In genomic region chr3:119950070-119950469, GRCm38 (mm10) we compare ENCODE assay signal across 15 mouse cellular contexts.
DNase-seq lines count a peak whose midpoint lies in the region; ATAC-seq lines count a peak whose summit lies in the region.
"Had no signal": no experiment of that assay in that cellular context is flagged by ENCODE, and none has a peak within 500 bp of the region (broad histone marks: within the 10 kb centered on the region; RNA-seq: fewer than 3 reads in every experiment).

No protein-coding gene starts in this region.

- no peak for ATAC-seq in forebrain, embryonic 15.5 days (replicated peaks)
- ATAC-seq: intestine, embryonic 16.5 days; liver, postnatal 0 days had no signal

- H3K4me3 ChIP-seq in forebrain, embryonic 15.5 days: no peak overlapping the region

- H3K9ac ChIP-seq in forebrain, embryonic 15.5 days (replicated peaks): no peak overlapping the region
- H3K9ac ChIP-seq: liver, postnatal 0 days had no signal

- peak overlapping the region; percentile 65 for H3K27ac ChIP-seq in forebrain, embryonic 15.5 days (replicated peaks)
- H3K27ac ChIP-seq: limb, embryonic 13.5 days had no signal

- H3K9me3 ChIP-seq in forebrain, embryonic 15.5 days: no peaks in the 10 kb centered on the region
- H3K9me3 ChIP-seq: limb, embryonic 13.5 days had no signal

- no peak overlapping the region for H3K4me2 ChIP-seq in forebrain, embryonic 15.5 days (replicated peaks)

- peaks cover 37% of the 10 kb centered on the region for H3K4me1 ChIP-seq in forebrain, embryonic 15.5 days

- no peaks in the 10 kb centered on the region for H3K27me3 ChIP-seq in forebrain, embryonic 15.5 days
- H3K27me3 ChIP-seq: limb, embryonic 13.5 days had no signal

- WGBS in forebrain, embryonic 15.5 days: 52% methylated on average over 2 of the region's 2 CpGs

- peak; percentile 31 to 64 for DNase-seq in frontal cortex, postnatal 36 days (ENCODE audit: low spot score in 2 of 2)
- no peak for DNase-seq in frontal cortex, postnatal 14 days (ENCODE audit: low spot score in 2 of 2)
- peak; percentile 36 for DNase-seq in layer of hippocampus, adult 9-11 months
- DNase-seq in layer of hippocampus, adult 11-12 months (ENCODE audit: low spot score): no peak
- peak; percentile 80 for DNase-seq in brain, adult 2 months (ENCODE audit: low read depth, low spot score)
- no peak for DNase-seq in testis, postnatal 14 days (ENCODE audit: low spot score)
- no peak for DNase-seq in adrenal gland, postnatal 14 days
- DNase-seq: adrenal gland, postnatal 10 days; cerebellum, postnatal 36 days; gastrocnemius, postnatal 25 days; liver, postnatal 0 days; thymus, adult 18-20 months had no signal

- H3K36me3 ChIP-seq in forebrain, embryonic 15.5 days: no peaks in the 10 kb centered on the region
- H3K36me3 ChIP-seq: limb, embryonic 13.5 days had no signal

Comparison
In these comparisons a context has a peak if more than half of its experiments do, and no peak if none do; other contexts are left out.
1. DNase-seq: peak in frontal cortex, postnatal 36 days (2 of 2), layer of hippocampus, adult 9-11 months (single experiment) and brain, adult 2 months (single experiment); none in frontal cortex, postnatal 14 days (0 of 2), layer of hippocampus, adult 11-12 months (single experiment), testis, postnatal 14 days (single experiment) and adrenal gland, postnatal 14 days (single experiment).